Mouse (Mus musculus) forebrain, postnatal 0 days (tissue): Measurements from ENCODE around the gene Ehf. TPM values are rescaled to one million over a fixed set of nuclear protein-coding genes. Genes with fewer than 3 reads are reported as not detected.

Experiments
- ATAC-seq: fragments of 200-750 bp; cut with Nextera tagmentation; 2 replicates; pipeline ENCODE4 v1.8.0; 2017; ENCODE audit warnings: mild to moderate bottlenecking, moderate library complexity
- DNase-seq: peaks from one replicate; pipeline ENCODE4 v3.0.0-alpha.2; 2015
- H3K27ac ChIP-seq: fragments of 300-500 bp; sonication (generic); 2 replicates; pipeline ENCODE4 v1.5.1; 2014; ENCODE audit warnings: low read depth, mild to moderate bottlenecking, antibody characterized with exemption, low read length, moderate library complexity, mixed read lengths
- H3K27me3 ChIP-seq: fragments of 300-500 bp; sonication (generic); 2 replicates; pipeline ENCODE4 v1.6.1; 2014; ENCODE audit warnings: mild to moderate bottlenecking, low read length, mixed read lengths; ENCODE audit not compliant: insufficient read depth
- H3K36me3 ChIP-seq: fragments of 300-500 bp; sonication (generic); 2 replicates; pipeline ENCODE4 v1.6.1; 2014; ENCODE audit warnings: mild to moderate bottlenecking, moderate library complexity; ENCODE audit not compliant: insufficient read depth
- H3K4me1 ChIP-seq: fragments of 300-500 bp; sonication (generic); 2 replicates; pipeline ENCODE4 v1.6.1; 2014; ENCODE audit warnings: antibody characterized with exemption; ENCODE audit not compliant: insufficient read depth
- H3K4me2 ChIP-seq: fragments of 300-500 bp; sonication (generic); 2 replicates; pipeline ENCODE4 v1.6.1; 2014; ENCODE audit warnings: low read depth, mild to moderate bottlenecking, moderate library complexity
- H3K4me3 ChIP-seq: fragments of 300-500 bp; sonication (generic); 2 replicates; pipeline ENCODE4 v1.5.1; 2014; ENCODE audit warnings: low read depth, low read length, mixed read lengths
- H3K9ac ChIP-seq: fragments of 300-500 bp; sonication (generic); 2 replicates; pipeline ENCODE4 v1.6.1; 2014; ENCODE audit warnings: mild to moderate bottlenecking
- H3K9me3 ChIP-seq: fragments of 300-500 bp; sonication (generic); 2 replicates; pipeline ENCODE4 v1.6.1; 2016; ENCODE audit warnings: low read length
- CTCF ChIP-seq: sonication (generic); IDR thresholded peaks from 2 replicates; pipeline ENCODE4 v1.5.1; 2016; ENCODE audit warnings: antibody characterized with exemption, control low read depth, low read depth
- WGBS: fragments of 180-500 bp; shearing (Covaris S2); extraction: QIAGEN DNeasy Blood & Tissue Kit; methylation state at CpG from one replicate; pipeline ENCODE4 v1.1.7; 2014; 5-methylcytosine and 5-hydroxymethylcytosine counted together
- polyA plus RNA-seq: library from polyadenylated mRNA; unstranded; fragments of >200 nt; fragmentation: Nextera tagmentation; extraction: Ambion mirVana; gene quantifications from 2 replicates; pipeline ENCODE4 v1.2.1, GENCODE M21; 2015
- total RNA-seq: library from RNA; depleted of rRNA; stranded (reverse); fragments of >200 nt; gene quantifications from 2 replicates; pipeline ENCODE4 v1.2.3, GENCODE M21; 2014

The Ehf gene
- total and polyA plus RNA-seq, 2 experiments from 2014 or later: 0.07 to 1.1 TPM

DNA sequence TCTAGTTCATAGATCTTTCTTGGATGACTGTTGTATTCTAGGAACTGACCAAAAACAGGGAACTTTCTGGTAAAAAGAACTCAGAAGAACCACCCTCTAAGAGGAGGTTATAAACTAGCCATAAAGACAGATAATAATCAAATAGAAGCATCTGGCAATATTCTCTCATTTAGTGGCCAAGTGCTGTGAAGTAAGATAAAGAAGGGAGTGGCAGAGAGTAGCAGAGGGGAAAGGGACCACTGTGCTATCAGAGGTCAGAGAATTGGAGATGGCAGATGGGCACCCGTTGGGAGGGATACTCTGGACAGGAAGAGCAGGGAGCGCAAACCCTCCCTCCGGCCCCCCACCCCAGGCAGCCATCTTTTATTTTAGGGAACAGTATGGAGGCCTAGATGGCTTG, 34.3 kb upstream of the Ehf start:
- ATAC-seq: no peak
- TF ChIP-seq CTCF: no peak
- Histone ChIP-seq H3K36me3 (no peaks in the 10 kb centered on the region), H3K4me2 (no peak overlapping the region), H3K9me3 (no peaks in the 10 kb centered on the region), H3K4me3 (no peak overlapping the region), H3K4me1 (no peaks in the 10 kb centered on the region), H3K27me3 (no peaks in the 10 kb centered on the region), H3K9ac (no peak overlapping the region), H3K27ac (no peak overlapping the region)
- DNase-seq: no peak
- WGBS: 94% methylated on average over 3 of the region's 3 CpGs

- Histone ChIP-seq H3K4me2 (no peak overlapping the region), H3K36me3 (no peaks in the 10 kb centered on the region), H3K9me3 (no peaks in the 10 kb centered on the region), H3K27ac (no peak overlapping the region), H3K9ac (no peak overlapping the region), H3K27me3 (no peaks in the 10 kb centered on the region), H3K4me1 (no peaks in the 10 kb centered on the region), H3K4me3 (no peak overlapping the region)
- ATAC-seq: no peak
- WGBS: 83% methylated on average over 11 of the region's 11 CpGs
- TF ChIP-seq CTCF: no peak
- DNase-seq: no peak
Observed at GRCm38 (mm10) chr2:103336621-103337020, 33.5 kb upstream of the Ehf start.

DNA sequence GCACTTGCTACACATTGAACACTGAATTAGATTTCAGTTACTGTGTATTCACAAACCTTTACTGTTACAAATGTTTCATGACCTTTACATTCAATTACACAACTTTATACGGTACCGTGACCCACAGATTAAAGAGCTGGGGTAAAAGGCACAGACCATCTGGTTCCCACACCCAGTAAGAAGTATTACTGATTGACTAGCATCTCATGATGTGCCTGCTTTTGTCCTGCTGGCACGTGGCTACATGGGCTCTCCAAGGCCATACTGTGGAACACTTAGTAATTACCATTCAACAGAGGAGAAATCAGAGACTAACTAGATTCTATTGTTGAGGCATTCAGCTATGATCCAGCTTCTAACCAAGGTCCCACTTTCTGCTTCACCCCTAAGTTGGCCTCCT, 32.9 kb upstream of the Ehf start:
- no peaks in the 10 kb centered on the region for H3K27me3 ChIP-seq
- H3K4me2 ChIP-seq: no peak overlapping the region
- no peaks in the 10 kb centered on the region for H3K9me3 ChIP-seq
- no peak overlapping the region for H3K27ac ChIP-seq
- DNase-seq (no peak), ATAC-seq (no peak)
- WGBS: 79% methylated on average over 3 of the region's 3 CpGs
- H3K36me3 ChIP-seq: no peaks in the 10 kb centered on the region
- H3K9ac ChIP-seq: no peak overlapping the region
- TF ChIP-seq CTCF: no peak
- no peak overlapping the region for H3K4me3 ChIP-seq
- H3K4me1 ChIP-seq: no peaks in the 10 kb centered on the region

GRCm38 (mm10) chr2:103331666-103332191, 28.7 kb upstream of the Ehf start:
- 86% methylated on average over 3 of the region's 3 CpGs for WGBS
- DNase-seq (no peak), ATAC-seq (no peak)
- H3K4me2 ChIP-seq: no peak overlapping the region
- H3K4me3 ChIP-seq: no peak overlapping the region
- H3K9ac ChIP-seq: no peak overlapping the region
- TF ChIP-seq CTCF: no peak
- H3K36me3 ChIP-seq: no peaks in the 10 kb centered on the region
- H3K27ac ChIP-seq: no peak overlapping the region
- no peaks in the 10 kb centered on the region for H3K9me3 ChIP-seq
- H3K27me3 ChIP-seq: no peaks in the 10 kb centered on the region
- no peaks in the 10 kb centered on the region for H3K4me1 ChIP-seq

DNA sequence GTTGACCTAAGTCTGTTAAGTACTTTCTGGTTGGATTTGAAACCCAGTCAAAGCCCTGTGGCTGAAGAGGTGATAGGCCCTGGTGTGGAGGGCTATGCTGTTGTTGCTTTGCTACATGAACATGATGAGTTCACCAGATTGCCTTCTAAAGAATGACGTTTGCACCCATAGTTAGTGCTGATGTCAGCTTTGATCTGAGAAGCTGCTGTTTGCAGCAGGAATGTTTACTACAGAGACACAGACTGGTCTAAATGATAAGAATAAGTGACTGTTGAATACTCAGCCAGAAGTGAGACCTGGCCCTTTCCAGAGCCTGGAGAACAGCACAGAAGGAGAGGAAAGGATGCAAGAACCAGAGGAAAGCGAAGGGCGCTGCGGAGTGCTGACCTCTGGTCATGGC, 25.7 kb upstream of the Ehf start:
- H3K9me3 ChIP-seq: no peaks in the 10 kb centered on the region

GRCm38 (mm10) chr2:103325301-103326048, 22.4 kb upstream of the Ehf start:
- no peak for TF ChIP-seq CTCF
- no peak for DNase-seq
- WGBS: 84% methylated on average over 7 of the region's 7 CpGs
- no peaks in the 10 kb centered on the region for H3K36me3 ChIP-seq
- no peaks in the 10 kb centered on the region for H3K4me1 ChIP-seq
- H3K27ac ChIP-seq: no peak overlapping the region
- ATAC-seq: no peak
- no peaks in the 10 kb centered on the region for H3K27me3 ChIP-seq
- H3K9ac ChIP-seq: no peak overlapping the region
- H3K4me2 ChIP-seq: no peak overlapping the region
- no peak overlapping the region for H3K4me3 ChIP-seq
- no peaks in the 10 kb centered on the region for H3K9me3 ChIP-seq

More for the DNA sequence above, 25.7 kb upstream of the Ehf start:
- Histone ChIP-seq H3K4me2 (no peak overlapping the region), H3K4me3 (no peak overlapping the region), H3K27ac (no peak overlapping the region), H3K4me1 (no peaks in the 10 kb centered on the region), H3K9ac (no peak overlapping the region), H3K27me3 (no peaks in the 10 kb centered on the region), H3K36me3 (no peaks in the 10 kb centered on the region)
- 93% methylated on average over 4 of the region's 4 CpGs for WGBS
- no peak for TF ChIP-seq CTCF
- ATAC-seq (no peak), DNase-seq (no peak)

DNA sequence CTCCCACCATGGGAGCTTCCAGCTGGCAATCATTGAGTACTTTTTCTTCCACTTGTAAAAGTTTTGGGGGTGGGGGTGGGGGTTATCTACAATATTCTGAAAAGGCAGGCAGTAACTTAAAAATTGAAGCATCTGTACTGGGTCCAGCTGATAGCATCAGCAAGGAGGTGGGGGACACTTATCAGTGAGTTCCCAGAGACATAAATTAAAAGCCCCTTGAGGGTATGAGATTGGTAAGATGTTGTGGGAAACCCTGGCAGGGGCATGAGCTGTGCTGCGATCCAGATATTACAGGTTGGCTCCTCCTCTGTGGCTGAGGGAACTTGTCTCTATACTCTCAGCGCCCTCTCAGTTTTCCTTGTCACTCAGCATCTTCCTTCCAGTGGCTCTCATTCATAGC, 21.2 kb upstream of the Ehf start:
- Histone ChIP-seq H3K4me2 (no peak overlapping the region), H3K4me3 (no peak overlapping the region), H3K36me3 (no peaks in the 10 kb centered on the region), H3K9me3 (no peaks in the 10 kb centered on the region), H3K27ac (no peak overlapping the region), H3K27me3 (no peaks in the 10 kb centered on the region), H3K9ac (no peak overlapping the region), H3K4me1 (no peaks in the 10 kb centered on the region)
- ATAC-seq (no peak), DNase-seq (no peak)
- 80% methylated on average over 2 of the region's 2 CpGs for WGBS
- no peak for TF ChIP-seq CTCF
